Mouse (Mus musculus): Measurements from ENCODE around the gene Rhov.

Gene Rhov

DNA sequence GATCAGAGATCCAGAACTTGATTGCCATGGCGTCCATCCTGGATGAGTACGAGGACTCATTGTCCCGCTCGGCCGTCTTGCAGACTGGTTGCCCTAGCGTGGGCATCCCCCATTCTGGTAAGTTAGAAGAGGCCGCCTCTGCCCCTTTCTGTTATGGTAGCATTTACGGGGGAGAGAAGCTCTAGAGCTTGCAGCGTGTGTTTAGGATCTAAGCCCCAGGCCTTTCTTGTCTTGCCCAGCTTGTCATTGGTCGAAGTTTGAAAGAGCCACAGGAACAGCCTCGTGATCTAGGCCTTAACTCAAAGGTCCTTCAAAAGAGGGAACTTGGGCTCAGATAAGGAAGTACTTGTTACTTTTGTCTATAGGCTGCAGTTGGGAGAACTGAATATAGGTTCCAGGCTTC is 17.9 kb upstream of the Rhov start:
- DNase-seq, result no peak

DNA sequence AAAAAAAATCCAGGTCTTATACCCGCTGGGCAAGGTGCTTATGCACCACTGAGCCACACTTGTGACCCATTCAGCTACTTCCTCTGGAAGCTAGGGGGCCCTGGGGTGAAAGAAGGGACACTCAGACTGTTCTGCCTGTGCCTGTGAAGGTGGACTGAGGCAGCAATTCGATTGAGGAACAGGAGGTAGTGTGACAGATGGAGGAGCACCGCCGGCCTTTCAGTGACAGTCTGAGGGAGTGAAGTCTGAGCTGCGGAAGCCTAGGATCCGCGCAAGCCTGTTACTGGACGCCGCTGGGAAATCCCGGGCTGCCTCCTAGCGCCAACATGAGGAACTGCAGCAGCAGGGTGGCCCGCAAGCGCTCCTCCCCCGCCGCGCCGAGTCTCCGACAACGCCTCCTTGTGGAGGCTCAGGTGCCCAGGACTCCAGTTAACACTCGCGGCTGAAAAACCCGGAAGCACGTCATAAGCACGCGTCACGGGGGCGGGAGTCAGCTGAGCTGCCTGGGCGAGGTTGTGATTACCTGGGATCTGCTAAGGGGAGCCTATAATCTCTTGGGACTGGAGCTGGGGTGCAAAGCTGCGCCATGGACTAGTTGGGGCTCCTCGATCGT is 17.3 kb upstream of the Rhov start, which contains the start of gene Vps18:
Vps18 (plus strand) TSS at position 471 of the 613 bp plus-strand sequence.
- DNase-seq, result peak; percentile 99

- peak; percentile 22 to 37 for DNase-seq
Measured at GRCm38 (mm10) chr2:119287372-119287771, 16.3 kb upstream of the Rhov start.

DNA sequence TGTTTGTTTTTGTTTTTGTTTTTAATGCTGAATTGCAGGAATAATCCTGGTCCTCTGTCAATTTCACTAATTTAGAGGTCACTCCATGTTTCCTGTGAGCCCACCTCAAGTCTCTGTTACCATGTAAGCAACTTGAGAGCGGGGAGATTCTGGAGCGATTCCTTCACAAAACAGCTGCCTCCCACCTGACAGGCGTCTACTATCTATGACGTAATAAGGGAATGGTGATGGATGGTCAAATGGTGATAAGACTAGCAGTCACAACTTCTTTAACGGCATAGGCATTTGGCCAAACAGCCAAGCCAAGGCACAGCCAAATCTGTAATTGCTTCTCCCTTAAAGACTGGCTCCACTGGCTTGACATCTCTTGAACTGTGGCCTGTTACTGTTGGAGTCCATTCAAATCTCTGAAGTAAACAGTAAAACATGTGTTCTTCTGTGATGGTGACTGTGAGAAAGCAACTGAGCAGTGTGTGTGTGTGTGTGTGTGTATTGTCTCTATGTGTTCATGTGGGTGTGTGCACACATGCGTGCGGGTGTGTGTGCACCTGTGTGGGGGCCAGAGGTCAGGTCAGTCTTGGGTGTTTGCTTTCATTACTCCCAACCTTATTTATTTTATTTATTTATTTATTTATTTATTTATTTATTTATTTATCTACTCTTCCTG is 11.0 kb upstream of the Rhov start:
- no peak for DNase-seq

DNA sequence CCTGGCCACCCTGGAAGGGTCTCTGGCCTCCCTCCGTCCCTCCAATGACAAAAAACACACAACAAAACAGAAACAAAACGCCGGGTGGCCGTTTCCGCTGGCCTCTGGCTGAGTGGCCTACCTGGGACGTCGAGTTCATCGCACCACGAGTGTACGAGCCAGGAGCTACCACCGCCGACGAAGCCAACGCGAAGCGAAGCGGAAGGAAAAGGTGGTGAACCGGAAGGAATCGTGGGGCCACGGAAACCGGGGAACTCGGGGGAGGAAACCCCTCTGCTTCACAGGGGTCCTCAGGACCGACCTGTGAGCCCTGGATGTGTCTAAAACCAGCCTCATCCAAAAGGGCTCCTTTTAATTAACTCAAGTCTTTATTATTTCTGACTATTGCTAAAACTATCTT is 6.7 kb upstream of the Rhov start:
- no peak for DNase-seq

DNA sequence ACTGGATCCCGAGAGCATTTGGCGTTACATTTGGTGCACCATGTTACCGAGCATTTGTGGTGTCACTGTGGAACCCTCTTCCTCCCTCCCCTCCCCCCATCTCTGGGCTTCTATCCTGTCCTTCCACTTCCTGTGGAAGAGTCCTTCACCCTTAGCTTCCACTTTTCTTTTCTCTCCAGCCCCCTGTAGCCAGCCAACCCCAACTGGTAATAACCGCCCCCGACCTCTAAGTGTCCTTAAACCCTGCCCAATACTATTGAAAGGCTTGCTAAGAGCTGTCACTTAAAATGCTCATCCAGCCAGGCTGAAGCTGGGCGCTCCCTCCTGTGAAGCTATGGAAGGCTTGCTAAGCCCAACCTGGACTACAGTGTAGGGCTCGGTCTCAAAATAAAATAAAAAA is 5.9 kb upstream of the Rhov start:
- no peak for DNase-seq

DNA sequence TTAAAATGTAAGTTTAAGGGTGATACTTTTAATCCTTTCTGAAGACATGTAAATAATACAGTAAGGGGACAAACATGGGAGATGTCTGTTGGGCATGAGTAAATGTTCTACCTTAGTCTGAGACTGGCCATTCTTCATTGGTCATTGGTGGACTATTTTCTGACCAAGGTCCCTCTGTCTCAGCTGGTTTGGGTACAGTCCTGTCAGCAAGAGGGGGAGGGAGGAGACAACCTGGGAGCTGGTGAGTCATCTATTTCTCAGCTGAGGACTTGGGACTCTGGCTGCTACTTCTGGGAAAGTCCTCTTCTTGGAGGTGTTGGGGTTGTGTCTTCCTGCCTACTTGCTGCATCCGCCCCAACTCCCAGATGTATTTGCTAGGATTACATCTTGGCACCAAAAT is 3.1 kb upstream of the Rhov start:
- DNase-seq, result no peak

- DNase-seq, result no peak
Measured at GRCm38 (mm10) chr2:119270286-119270642, 808 bp downstream of the Rhov start.

DNA sequence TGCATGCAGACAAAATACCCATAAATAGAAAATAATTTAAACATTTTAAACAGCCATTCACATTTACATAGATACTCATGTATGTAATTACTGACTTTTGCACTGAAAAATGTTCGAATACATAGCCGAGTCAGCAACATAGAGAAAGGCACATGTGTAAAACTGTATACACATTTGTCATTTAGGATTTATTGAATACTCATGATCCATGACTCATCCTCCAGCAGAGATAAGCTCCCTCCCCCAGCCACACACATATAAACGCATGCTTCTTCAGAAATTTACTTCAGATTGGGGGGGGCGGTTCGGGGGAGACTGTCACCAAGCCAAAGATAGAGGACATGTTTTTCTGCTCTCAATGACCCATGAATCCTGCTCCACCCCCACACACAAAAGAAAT is 7.3 kb downstream of the Rhov start:
- DNase-seq, result no peak

DNA sequence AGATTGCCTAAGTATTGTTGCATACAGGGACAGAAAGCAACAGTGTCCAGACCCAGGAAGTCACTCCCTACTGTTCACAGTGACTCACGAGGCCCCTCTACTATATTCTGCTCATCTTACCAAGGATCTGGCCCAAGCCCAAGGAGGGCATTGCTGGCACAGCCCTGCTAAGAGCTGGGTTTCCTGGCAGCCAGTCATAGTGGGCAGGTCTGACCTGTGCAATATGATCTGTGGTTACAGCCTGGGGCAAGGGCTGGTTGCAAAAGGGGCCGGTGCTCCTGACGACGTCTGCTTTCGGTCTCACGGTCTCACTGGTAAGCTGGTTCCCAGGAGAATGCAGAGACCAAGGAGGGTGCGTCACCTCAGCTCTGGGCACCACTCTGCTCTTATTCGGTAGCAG is 8.1 kb downstream of the Rhov start:
- DNase-seq, result peak; percentile 46 to 72

- DNase-seq, result no peak
Measured at GRCm38 (mm10) chr2:119261326-119261725, 9.7 kb downstream of the Rhov start.

GRCm38 (mm10) chr2:119260518-119260917 is 10.6 kb downstream of the Rhov start:
- no peak for DNase-seq

- no peak for DNase-seq
Measured at GRCm38 (mm10) chr2:119254976-119255375, 16.1 kb downstream of the Rhov start.

DNA sequence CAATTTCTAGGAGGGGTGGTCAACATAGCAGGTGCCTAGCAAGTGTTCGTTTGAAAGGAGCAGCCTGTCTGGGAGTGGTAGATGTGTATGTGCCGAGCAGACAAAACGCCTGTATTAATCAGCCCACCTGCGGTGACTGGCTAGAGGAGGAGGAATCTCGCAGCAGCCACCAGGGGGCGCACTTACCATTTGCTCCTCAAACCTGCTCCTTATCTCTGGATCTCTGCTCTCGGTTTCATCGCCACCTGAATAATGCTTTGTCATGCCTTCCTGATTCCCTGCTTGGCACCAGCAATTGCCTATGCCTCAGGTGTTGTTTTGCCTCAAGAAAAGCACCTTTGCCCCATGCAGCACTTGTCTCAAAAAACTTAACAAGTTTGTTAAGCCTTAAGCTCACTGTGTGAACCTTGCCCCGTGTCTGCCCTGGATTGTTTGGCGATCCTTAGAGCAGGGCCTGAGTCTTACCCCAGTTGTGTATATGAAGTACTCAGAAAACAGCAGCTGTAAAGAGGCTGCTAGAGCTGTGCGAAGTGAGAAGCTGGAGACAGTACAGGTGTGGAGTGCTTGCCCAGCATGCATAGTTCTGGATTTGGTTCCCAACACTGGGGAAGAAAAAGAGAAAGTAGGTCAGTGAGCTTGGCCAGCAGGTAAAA is 20.1 kb downstream of the Rhov start:
- DNase-seq, result peak; percentile 91 to 97

DNA sequence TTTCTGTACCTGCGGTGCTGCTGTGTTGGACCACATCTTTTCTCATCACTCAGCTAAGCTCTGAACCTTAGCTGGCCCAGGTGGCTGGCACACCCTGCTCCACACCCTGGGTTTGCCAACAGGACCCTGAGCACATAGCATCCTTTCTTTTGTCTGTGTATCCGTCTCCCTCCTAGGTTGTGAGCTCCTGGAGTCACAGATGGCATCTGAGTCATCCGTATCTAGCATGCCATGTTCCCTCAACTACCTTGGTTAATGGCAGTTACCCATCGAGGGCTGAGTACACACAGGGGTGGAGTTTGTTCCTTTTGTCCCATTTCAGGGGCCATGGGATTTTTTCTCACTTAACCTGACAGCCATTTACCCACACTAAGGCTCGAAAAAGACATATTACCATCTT is 20.7 kb downstream of the Rhov start:
- DNase-seq, result peak in 1 of 2 experiments; percentile 12

DNA sequence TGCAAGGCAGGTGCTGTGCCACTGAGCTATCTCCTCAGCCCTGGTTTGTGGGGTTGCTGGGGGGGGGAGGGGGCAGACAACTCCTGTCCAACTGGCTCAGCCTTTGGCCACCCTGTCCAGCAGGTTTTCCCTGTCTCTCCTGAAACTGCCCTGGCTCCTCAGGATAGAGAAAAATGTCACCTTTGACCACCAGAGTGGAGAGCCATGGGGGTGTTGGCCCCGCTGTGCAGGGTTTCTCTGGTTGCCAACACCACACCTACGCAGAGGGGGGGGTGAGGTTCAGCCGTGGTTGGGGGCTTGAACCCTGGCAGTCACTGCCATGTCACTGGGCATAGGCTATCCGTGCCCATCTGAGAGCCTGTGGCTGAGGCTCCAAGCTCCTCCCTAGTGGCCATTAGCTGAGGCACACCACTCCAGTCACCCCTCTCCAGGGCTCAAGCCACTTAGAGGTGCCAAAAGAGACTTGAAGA is 21.4 kb downstream of the Rhov start:
- no peak for DNase-seq

DNA sequence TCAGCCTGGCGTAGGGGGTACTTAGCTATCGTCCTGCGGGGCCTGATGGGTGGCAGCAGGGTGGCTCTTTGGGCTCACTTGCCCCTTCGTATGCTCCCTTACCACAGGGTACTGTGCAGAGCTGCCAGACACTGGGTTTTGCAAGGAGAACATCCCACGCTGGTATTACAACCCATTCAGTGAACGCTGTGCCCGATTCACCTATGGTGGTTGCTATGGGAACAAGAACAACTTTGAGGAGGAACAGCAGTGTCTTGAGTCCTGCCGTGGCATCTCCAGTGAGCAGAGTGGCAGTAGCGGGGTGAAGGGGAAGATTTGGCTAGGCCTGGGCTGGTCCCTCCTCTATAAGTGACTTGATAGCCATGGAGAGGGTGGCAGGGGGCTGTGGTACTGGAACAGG is 23.2 kb downstream of the Rhov start:
- DNase-seq, result no peak

- DNase-seq, result no peak
Measured at GRCm38 (mm10) chr2:119245246-119245645, 25.8 kb downstream of the Rhov start.

DNA sequence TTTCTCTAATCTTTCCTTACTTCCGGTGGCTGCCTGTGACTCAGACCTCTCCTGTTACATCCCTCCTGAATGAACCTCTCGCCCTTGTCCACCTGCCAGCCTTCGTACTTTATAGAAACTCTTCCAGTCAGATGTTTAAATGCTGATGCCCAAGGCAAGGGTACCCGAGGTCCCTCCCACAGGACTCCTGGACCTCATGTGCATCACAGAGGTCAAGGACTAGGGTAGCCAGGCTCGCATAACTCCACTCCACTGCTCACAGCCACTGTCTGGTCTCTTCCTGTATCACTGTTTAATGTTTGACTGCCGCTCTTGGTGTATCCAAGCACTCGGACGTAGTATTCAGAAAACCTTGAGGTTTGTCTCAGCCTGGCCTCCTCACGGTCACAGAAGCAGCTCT is 28.5 kb downstream of the Rhov start:
- DNase-seq, result no peak

GRCm38 (mm10) chr2:119240819-119241186 is 30.3 kb downstream of the Rhov start:
- DNase-seq, result no peak

GRCm38 (mm10) chr2:119240075-119240818 is 30.8 kb downstream of the Rhov start:
- no peak for DNase-seq

DNA sequence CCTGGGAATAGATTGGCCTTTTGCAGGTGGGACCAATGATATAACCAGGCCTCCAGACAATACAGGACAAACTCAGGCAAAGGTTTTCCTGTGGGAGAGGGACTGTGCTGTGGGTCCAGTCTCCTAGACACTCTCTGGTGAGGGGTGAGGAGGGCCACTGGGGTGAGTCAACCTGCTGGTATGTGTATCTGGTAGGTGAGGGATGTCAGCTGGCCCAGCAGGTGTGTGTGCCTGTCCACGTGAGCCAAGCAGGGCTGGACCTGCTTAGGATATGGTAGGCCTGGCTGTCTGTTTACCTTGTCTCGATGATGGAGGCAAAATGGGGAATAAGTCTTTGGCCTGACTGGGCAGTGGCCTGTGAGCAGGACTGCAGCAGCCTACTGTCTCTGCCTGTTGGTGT is 32.4 kb downstream of the Rhov start:
- DNase-seq, result no peak

- DNase-seq, result peak in 1 of 2 experiments; percentile 23
Measured at GRCm38 (mm10) chr2:119237871-119238220, 33.2 kb downstream of the Rhov start.
